Mouse (Mus musculus) inflammation-experienced regulatory T-cells, adult 6 months (primary cell): Measurements from ENCODE around the gene Dll4. TPM values are rescaled to one million over a fixed set of nuclear protein-coding genes. Genes with fewer than 3 reads are reported as not detected.

Source experiments
- ATAC-seq: one replicate; pipeline ENCODE4 v1.8.0; 2017
- polyA plus RNA-seq, 3 experiments: library from polyadenylated mRNA; unstranded; fragments of 100-300 nt; shearing (Covaris generic); gene quantifications; one replicate each; pipeline ENCODE4 v1.2.1; 2017

Dll4 gene
- polyA plus RNA-seq: not detected

DNA sequence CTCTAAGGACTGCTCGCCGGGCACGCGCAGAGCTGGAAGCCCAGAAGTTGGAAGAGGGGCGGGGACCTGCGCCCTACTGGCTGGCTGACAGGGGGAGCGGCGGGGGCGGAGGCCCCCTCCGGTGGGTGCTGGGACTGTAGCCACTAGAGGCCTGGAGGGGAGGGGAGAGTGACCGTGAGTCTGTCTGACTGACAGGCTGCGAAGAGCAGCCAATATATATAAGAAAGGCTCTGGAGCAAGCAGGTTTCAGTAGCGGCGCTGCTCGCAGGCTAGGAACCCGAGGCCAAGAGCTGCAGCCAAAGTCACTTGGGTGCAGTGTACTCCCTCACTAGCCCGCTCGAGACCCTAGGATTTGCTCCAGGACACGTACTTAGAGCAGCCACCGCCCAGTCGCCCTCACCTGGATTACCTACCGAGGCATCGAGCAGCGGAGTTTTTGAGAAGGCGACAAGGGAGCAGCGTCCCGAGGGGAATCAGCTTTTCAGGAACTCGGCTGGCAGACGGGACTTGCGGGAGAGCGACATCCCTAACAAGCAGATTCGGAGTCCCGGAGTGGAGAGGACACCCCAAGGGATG, at the start of gene Dll4:
TSS of gene Dll4 (plus strand) at position 217 of the 576 bp plus-strand sequence.
- ATAC-seq: peak; percentile 33

DNA sequence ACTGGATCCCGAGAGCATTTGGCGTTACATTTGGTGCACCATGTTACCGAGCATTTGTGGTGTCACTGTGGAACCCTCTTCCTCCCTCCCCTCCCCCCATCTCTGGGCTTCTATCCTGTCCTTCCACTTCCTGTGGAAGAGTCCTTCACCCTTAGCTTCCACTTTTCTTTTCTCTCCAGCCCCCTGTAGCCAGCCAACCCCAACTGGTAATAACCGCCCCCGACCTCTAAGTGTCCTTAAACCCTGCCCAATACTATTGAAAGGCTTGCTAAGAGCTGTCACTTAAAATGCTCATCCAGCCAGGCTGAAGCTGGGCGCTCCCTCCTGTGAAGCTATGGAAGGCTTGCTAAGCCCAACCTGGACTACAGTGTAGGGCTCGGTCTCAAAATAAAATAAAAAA, 48.7 kb upstream of the Dll4 start:
- ATAC-seq: no peak

DNA sequence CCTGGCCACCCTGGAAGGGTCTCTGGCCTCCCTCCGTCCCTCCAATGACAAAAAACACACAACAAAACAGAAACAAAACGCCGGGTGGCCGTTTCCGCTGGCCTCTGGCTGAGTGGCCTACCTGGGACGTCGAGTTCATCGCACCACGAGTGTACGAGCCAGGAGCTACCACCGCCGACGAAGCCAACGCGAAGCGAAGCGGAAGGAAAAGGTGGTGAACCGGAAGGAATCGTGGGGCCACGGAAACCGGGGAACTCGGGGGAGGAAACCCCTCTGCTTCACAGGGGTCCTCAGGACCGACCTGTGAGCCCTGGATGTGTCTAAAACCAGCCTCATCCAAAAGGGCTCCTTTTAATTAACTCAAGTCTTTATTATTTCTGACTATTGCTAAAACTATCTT, 47.8 kb upstream of the Dll4 start:
- ATAC-seq: no peak

DNA sequence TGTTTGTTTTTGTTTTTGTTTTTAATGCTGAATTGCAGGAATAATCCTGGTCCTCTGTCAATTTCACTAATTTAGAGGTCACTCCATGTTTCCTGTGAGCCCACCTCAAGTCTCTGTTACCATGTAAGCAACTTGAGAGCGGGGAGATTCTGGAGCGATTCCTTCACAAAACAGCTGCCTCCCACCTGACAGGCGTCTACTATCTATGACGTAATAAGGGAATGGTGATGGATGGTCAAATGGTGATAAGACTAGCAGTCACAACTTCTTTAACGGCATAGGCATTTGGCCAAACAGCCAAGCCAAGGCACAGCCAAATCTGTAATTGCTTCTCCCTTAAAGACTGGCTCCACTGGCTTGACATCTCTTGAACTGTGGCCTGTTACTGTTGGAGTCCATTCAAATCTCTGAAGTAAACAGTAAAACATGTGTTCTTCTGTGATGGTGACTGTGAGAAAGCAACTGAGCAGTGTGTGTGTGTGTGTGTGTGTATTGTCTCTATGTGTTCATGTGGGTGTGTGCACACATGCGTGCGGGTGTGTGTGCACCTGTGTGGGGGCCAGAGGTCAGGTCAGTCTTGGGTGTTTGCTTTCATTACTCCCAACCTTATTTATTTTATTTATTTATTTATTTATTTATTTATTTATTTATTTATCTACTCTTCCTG, 43.6 kb upstream of the Dll4 start:
- no peak for ATAC-seq

DNA sequence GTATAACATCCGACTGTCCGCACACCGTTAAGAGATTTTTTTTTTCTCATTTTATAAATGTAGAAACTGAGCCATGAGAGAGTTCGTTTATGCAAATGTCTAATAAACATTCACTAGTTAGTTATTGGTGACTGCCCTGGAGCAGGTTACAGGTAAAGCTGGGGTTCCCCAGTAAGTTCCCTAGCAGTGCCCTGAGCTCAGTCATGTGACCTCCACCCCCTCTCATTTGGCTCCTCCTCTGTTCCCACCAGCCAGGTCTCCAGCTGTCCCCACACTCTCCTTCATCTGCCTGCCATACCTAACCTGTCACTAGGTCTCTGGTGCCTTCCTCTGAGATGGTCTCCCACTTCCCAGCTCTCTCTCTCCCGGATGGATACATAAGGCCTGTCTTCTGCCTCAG, 38.2 kb upstream of the Dll4 start:
- ATAC-seq: no peak

DNA sequence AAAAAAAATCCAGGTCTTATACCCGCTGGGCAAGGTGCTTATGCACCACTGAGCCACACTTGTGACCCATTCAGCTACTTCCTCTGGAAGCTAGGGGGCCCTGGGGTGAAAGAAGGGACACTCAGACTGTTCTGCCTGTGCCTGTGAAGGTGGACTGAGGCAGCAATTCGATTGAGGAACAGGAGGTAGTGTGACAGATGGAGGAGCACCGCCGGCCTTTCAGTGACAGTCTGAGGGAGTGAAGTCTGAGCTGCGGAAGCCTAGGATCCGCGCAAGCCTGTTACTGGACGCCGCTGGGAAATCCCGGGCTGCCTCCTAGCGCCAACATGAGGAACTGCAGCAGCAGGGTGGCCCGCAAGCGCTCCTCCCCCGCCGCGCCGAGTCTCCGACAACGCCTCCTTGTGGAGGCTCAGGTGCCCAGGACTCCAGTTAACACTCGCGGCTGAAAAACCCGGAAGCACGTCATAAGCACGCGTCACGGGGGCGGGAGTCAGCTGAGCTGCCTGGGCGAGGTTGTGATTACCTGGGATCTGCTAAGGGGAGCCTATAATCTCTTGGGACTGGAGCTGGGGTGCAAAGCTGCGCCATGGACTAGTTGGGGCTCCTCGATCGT, 37.2 kb upstream of the Dll4 start, which contains the start of gene Vps18:
TSS of gene Vps18 (plus strand) at position 471 of the 613 bp plus-strand sequence.
- peak; percentile 98 for ATAC-seq

DNA sequence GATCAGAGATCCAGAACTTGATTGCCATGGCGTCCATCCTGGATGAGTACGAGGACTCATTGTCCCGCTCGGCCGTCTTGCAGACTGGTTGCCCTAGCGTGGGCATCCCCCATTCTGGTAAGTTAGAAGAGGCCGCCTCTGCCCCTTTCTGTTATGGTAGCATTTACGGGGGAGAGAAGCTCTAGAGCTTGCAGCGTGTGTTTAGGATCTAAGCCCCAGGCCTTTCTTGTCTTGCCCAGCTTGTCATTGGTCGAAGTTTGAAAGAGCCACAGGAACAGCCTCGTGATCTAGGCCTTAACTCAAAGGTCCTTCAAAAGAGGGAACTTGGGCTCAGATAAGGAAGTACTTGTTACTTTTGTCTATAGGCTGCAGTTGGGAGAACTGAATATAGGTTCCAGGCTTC, 36.6 kb upstream of the Dll4 start:
- ATAC-seq: no peak

DNA sequence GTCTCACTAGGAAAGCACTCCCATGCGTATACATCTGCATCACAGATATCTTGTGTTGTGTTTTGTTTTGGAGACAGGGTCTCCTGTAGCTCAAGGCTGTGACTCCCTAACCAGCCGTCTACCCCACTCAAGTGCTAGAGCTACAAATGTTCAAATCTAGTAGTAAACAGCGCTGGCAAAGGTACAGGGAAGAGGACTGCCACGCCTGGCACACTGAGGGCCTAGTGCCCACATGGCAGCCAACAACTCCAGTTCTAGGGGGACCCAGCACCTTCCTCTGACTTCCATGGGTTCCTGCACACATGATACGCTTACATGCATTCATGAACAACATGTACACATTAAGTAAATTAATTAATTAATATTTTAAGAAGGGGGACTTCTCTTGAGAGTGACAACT, 33.3 kb upstream of the Dll4 start:
- no peak for ATAC-seq

DNA sequence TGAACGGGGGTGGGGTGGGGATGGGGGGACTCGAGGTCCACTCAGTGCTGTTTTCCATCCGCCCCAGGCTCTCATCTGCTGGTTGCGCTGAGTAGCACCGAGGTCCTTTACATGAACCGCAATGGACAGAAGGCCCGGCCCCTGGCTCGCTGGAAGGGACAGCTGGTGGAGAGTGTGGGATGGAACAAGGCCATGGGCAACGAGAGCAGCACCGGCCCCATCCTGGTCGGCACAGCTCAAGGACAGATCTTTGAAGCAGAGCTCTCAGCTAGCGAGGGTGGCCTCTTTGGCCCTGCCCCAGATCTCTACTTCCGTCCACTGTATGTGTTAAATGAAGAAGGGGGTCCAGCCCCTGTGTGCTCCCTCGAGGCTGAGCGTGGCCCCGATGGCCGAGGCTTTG, 32.7 kb upstream of the Dll4 start:
- ATAC-seq: no peak

DNA sequence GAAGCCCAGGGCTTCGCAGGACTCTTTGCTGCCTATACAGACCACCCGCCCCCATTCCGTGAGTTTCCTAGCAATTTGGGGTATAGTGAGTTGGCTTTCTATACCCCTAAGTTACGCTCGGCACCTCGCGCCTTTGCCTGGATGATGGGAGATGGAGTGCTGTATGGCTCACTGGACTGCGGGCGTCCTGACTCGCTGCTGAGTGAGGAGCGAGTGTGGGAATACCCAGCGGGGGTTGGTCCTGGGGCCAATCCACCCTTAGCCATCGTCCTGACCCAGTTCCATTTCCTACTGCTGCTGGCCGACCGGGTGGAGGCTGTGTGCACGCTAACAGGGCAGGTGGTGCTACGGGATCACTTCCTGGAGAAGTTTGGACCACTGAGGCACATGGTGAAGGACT, 32.3 kb upstream of the Dll4 start:
- no peak for ATAC-seq

DNA sequence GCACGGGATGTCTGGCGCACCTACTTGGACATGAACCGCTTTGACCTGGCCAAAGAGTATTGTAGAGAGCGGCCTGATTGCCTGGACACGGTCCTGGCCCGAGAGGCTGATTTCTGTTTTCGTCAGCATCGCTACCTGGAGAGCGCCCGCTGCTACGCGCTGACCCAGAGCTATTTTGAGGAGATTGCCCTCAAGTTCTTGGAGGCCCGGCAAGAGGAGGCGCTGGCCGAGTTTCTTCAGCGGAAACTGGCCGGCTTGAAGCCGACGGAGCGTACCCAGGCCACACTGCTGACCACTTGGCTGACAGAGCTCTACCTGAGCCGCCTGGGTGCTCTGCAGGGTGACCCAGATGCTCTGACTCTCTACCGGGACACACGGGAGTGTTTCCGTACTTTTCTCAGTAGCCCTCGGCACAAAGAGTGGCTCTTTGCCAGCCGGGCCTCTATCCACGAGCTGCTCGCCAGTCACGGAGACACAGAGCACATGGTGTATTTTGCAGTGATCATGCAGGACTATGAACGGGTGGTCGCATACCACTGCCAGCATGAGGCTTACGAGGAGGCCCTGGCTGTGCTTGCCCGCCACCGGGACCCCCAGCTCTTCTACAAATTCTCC, 31.7 kb upstream of the Dll4 start:
- ATAC-seq: no peak

DNA sequence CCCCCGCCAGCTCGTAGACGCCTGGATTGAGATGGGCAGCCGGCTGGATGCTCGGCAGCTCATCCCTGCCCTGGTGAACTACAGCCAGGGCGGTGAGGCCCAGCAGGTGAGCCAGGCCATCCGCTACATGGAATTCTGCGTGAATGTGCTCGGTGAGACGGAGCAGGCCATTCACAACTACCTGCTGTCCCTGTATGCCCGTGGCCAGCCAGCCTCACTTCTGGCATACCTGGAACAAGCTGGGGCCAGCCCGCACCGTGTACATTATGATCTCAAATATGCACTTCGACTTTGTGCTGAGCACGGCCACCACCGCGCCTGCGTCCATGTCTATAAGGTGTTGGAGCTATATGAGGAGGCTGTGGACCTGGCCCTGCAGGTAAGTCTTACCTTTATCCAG, 31.2 kb upstream of the Dll4 start:
- no peak for ATAC-seq

DNA sequence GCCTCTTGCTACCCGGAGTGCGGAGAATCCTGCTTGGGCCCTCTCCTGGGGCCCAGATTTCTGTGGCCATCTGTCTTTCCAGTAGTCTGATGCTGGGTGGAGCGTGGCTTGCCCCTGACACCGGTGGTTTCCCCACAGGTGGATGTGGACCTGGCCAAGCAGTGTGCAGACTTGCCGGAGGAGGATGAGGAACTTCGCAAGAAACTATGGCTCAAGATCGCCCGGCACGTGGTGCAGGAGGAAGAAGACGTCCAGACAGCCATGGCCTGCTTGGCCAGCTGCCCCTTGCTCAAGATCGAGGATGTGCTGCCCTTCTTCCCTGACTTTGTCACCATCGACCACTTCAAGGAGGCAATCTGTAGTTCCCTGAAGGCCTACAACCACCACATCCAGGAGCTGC, 28.8 kb upstream of the Dll4 start:
- ATAC-seq: no peak

DNA sequence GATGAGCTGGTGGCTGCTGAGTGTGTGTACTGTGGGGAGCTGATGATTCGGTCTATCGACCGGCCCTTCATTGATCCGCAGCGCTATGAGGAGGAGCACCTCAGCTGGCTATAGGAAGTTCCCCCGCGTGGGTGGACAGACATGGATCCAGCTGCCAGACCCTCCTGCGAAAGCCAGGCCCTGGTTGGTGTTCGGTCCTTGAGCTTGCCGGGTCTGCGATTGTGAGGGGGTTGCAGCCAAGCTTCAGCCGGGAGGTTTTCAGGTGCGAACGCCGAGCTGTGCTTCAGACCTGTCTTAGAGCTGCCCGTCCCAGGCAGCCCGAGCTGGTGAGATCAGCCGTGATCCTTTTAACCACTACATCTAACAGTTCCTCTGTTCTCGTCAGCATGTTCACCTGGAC, 28.1 kb upstream of the Dll4 start:
- no peak for ATAC-seq

DNA sequence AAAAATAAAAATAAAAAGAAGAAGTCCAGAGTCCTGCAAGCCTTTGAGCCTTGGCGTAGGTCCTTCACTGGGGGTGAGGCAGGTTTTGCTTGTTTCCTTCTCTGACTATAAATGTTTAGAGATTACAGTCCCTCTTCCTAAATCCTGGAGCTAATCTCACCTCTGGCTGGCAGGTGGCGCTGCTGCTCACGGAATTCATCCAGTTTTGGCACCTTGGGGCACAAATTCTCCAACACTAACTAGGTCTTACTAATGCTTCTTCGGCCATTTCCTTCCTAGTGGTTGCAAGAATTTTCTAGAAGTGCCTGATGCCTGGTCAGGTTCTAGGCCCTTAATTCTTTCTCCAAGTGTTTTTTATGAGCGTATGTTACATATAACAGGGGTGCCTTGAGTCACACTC, 27.3 kb upstream of the Dll4 start:
- no peak for ATAC-seq

DNA sequence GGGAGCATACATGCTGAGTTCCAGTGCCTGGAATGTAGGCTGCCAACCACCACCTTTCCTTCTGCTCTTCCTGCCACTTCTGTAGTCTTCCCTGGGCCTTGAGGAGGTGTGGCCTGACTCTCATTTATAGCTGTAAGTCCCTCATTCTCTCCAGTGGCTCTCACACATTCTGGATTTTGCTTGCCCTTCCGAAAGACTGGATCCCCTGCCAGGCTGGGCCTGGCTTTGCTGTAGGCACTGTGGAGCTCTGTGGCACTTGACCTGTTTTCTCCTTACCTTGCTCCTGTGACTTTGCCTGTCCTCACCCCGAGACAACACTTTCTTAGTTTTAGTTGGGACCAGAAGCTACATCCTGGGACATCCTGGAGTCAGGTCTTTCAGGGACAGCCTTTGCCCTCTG, 26.7 kb upstream of the Dll4 start:
- ATAC-seq: no peak

DNA sequence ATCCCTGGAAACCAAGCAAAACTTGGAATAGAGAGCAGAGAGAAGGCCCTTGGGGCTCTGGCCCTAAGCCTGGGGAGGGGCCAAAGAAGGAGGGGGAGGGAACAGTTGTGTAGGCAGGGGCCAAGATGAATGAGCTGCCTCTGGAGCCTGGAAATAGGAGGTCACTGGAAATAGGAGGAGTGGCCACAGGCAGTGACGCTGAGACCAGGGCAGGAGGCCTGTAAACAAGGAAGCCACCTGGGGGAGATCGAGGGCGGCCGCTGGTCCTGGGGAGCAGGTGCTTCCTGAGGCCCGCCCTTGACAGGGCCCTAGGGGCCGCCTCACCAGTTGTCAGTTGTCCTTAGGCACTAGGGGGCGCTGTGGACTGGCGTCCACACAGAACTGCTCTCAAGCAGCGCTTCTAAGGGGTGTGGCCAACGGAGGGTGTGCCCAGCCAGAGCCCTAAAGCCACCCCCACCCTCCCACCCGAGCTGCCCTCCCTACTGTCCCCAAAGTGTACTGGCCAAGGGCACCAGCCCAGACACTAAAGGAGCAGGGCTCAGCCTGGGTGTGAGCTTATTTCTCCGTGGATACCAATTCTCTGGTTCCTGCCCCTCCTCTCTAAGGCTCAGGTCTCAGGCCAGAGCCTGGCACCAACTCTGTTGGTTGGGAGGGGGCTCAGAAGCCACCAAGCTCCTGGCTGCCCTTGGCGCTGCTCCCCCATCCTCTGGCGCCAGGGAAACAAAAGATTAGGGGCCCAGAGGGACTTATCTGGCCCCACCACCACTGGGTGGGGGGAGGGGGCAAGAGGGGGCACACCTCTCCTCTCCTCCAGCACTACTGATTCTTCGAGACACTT, 25.4 kb upstream of the Dll4 start:
- ATAC-seq: peak; percentile 88

DNA sequence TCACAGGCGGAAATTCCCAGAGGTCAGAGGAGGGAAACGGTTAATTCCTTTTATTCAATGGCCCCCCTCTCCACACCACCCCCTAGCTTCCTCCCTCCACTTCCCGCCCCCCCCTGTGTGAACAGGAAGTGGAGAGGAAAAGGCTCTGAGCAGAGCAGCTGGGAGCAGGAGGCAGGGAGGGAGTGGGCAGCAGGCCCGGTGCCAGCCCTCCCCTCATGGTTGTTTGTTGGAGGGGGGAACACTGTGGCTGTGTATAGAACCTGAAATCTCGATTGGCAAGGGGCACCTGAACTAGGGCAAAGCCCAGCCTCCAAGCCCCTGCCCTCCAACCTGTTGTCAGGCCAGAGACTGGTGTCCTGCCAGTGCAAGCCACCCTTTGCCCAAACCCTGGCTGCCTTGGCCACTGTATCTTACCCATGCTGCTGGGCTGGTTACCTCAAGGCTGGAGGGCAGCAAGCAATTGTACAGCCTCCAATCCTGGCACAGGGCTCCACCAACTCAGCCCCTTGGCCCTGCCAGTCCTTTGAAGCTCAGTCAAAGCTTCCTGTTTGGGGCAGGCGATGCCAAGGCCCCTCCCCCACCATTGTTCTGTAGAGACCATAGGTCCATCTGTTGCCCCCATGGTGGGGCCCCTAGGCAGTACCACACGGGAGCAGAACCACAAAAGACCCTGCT, 24.6 kb upstream of the Dll4 start:
- ATAC-seq: peak; percentile 42

DNA sequence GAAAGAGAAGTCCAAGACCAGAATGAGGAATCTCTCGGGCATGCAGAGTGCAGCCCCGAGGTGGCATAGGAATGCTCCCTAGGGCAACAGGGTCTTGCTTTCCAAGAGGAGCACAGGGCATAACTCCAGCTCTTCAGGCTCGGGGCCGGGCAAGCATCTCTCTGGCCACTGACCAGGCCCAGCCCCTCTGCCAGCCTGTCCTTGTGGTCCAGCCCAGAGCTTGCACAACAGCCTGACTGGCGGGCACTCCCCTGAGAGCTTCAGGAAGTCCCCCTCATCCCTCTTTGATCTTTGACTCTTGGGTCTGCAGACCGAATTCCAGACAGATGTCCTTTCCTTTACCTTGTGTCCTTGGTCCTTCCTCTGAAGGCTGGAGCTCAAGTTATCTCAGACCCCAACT, 22.7 kb upstream of the Dll4 start:
- ATAC-seq: no peak

DNA sequence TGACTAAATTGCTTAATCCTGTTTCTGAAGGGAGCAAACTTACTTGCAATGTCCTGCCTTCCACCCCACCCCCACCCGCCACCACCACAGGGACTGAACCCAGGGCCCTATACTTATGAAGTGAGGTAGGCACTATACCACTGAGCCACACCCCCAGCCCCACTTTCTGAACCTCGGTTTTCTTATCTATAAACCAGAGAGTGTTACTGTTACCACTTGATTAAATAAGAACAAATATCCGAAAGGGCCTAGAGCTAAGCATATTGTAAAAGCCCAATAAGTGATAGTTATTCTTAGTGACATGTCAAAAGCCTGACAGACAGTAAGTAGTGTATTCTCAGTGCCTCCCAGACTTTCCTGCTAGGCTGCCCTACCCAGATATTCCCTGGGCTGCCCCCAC, 21.2 kb upstream of the Dll4 start:
- ATAC-seq: no peak

DNA sequence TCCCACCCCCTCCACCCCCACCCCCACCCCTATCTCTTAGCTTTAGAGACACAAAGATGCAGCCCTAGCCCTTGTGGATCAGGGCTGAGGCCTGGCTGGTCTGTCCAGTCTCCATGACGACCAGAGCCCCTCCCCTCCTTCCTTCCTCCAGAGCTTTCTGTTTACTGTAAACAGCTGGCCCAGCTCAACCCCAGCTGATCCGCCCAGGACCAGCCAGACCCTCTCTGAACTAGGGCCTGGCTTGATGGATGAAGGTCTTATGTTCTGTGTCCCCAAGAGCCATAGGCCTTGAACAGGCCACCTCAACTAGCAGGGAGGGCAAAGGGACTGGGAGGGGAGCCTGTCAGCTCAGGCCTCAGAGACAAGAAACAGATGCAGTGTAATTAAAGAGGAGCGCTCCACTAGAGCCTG, 20.8 kb upstream of the Dll4 start:
- no peak for ATAC-seq

DNA sequence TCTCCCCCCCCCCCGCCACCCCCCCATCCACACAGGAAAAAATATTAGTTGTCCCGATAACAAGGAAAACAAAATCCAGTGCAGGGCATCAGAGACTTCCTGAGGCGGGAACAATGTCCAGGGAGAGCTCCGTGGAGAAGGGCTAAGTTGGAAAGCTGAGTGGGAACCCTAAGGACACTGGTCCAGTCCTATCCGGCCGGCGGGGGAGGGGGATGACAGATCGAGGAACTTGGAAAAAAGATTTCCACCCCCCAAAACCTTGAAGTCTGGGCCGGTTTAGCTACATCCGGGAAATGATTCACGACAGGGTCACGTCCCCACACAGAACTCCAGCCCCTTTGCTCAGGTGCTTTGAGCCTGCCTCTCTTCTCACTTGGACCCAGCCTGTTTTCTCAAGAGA, 14.0 kb upstream of the Dll4 start:
- no peak for ATAC-seq
